Mouse (Mus musculus) left cerebral cortex, postnatal 10 days (tissue): ENCODE measurements around the gene Phactr1. TPM values are rescaled to one million over a fixed set of nuclear protein-coding genes. Genes with fewer than 3 reads are reported as not detected.
"Not testable (repeated sequence)": the region's sequence is repeated elsewhere in the genome, so short reads cannot be mapped to it uniquely, and the experiment has no call there.

Experiments used
- DNase-seq, 2 experiments: peaks; one replicate each; pipeline ENCODE4 v3.0.0; 2021 to 2022; ENCODE audit warnings: low spot score in 2 of 2, mixed read lengths in 1 of 2; ENCODE audit errors: extremely low spot score in 1 of 2
- intact Hi-C: fragments of 180-260 bp; cut with DNase I; formaldehyde crosslinking; loops from one replicate; pipeline ENCODE4 v1.15.1; 2025
- total RNA-seq, 2 experiments: library from RNA; stranded (reverse); gene quantifications; 2 replicates each; pipeline ENCODE4 v1.2.3; 2021

The Phactr1 gene
- total RNA-seq, 2 experiments from 2014 or later: 384 to 390 TPM

DNA sequence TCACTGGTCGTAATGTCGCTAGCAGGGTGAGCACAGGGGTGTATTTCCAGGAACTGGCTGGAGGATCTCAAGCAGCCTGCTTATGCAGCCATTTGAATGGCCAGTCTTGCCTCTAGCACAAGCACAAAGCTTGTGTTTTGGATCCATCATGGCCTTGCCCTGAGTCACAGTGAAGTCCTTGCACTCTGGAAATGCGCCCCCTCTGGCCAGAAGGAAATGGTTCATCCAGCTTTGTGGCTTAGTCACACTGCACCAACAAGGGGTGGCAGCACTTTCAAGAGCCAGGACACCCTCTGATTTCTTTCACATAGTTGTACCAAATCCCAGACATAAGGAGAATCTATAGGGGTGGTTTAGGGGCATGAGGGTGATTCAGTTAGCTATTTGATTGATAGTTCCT is 222.4 kb downstream of the Phactr1 start:
- intact Hi-C loops: no loop called here
- peak in 1 of 2 experiments; percentile 33 for DNase-seq

DNA sequence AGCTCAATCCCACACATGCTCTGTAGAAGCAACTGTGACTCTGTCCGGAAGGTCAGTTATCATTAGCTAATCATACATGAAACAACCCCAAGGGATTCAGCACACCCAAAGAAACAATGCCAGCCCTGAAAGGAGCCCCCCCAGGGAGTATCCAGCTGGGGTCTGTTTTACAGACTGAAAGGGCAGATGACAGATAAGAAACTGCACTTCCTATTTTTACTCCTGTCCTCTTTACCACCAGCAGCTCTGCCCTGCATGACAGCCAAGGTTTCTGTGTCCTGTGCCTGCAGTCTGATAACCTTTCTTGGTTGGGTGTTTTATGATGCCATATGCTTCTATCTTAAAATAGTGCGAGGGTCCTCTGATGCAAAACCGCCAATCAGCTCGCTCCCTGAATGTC is 225.4 kb downstream of the Phactr1 start:
- no peak for DNase-seq
- intact Hi-C loops: no loop called here

DNA sequence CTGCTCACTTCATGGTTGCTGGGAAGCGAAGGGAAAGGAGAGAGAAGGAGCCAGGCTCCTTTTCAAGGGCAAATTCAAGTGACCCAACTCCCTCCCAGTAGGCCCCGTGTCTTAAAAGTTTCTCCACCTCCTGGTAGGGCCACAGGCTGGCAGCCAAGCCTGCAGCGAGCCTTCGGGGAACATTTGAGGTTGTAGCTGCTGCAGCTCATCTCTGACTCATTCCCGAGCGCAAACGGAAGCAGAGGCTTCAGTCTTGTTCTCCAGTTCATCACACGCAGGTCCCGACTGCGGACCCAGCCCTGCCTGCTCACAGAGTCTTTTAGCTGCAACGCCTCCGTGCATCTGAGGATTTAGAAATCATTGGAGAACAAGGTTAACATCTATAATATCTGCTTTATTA is 226.6 kb downstream of the Phactr1 start:
- no peak for DNase-seq

DNA sequence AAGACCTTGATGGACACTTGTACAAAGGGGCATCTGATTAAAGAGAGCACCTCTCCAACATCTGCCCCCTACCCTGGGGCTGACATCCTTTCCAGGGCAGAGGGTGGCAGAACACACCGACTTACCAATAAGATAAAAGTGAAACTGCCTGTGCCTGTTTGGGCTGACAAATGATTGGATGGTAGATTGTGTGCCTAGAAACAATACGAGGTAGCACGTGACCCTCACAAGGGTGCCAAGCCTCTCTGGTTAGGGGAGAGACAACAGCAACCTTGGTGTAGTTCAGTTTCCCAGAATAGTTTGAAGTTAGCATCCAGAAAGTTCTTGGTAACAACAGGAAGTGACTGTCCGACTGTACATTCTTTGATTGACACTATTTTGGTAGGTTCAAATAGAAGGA is 234.7 kb downstream of the Phactr1 start:
- DNase-seq: no peak
- intact Hi-C loops: loop anchor here (10.0 kb wide), 1 partner anchor 80 kb away; no protein-coding TSS in a partner anchor

More for the DNA sequence above, 226.6 kb downstream of the Phactr1 start:
- intact Hi-C loops: no loop called here

DNA sequence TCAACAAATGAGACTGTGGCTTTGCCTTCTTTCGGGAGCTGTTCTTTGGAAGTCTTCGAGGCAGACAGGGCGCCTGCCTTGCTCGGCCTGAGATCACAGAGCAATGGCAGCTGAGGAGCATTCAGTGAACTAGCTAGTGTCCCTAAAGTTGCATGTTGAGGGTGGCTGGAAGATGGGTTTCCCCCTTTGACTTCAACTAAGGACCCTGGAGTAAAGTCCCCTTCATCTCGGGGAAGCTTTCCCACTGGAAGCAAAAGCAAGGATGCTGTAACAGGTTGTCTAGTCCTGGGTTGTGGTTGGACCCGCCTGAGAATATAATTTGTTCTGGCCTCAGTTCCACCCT is 235.4 kb downstream of the Phactr1 start:
- DNase-seq: no peak
- intact Hi-C loops: loop anchor here (10.0 kb wide), 1 partner anchor 79 kb away; no protein-coding TSS in a partner anchor

DNA sequence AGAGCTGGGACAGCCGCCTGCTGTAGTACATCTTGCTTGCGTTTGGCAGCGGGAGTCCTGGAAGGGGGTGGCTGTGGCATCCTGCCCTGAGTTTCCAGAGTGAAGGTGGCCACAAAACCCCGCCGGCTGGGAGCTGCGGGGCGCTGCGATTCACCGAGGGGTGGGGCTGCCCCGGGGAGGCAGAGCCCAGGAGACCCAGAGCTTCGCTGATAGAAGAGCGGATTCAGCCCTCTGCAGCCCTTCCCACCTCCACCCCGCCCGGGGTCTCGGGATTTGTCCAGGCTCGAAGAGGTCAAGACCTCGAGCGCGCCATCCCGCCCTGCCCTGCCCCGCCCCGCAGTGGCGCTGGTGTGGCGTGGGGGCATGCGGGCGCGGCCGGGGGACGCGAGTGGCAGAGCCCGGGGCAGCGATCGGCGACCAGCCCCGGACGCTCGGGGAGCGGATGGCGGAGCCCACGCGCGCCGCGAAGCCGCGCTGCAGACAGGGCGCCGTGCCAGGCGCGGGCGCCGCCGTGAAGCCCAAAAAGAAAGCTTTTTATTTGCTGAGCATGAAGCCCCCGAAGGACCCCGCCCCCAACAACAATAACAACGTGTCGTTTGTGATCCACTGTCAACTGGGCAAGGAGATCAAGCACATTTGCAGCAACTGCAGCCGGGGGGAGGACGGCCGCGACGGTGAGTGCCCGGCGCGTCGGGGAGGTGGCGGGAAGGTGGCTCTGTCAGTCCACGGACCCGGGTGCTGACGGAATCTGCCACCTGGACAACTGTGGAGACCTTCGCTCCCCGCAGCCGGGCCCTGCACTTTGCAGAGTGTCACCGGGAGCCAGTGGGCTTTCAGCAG is 236.0 kb downstream of the Phactr1 start:
- intact Hi-C loops: loop anchor here (10.0 kb wide), 1 partner anchor 78 kb away; no protein-coding TSS in a partner anchor
- peak; percentile 59 to 76 for DNase-seq

GRCm38 (mm10) chr13:42917251-42917650 is 236.8 kb downstream of the Phactr1 start:
- DNase-seq: peak; percentile 49 to 66
- intact Hi-C loops: loop anchor here (10.0 kb wide), 1 partner anchor 78 kb away; no protein-coding TSS in a partner anchor

DNA sequence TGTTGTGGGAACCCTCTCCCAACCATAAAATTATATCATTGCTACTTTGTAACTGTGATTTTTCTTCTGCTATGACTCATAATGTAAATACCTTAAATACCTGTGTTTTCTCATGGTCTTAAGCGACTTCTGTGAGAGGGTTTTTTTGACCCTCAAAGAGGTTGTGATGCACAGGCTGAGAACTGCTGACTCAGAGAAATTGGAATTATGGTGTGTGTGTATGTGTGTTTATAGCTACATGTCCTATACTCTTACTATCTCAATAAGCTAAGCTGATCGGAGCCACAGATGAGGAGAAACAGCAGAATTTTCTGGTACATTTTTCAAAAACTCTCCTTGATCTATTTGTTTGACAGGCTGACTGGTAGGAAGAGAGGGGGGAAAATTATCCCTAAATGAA is 239.6 kb downstream of the Phactr1 start:
- no peak for DNase-seq
- intact Hi-C loops: no loop called here

GRCm38 (mm10) chr13:42921769-42922450 is 241.5 kb downstream of the Phactr1 start:
- DNase-seq: no peak
- intact Hi-C loops: no loop called here

DNA sequence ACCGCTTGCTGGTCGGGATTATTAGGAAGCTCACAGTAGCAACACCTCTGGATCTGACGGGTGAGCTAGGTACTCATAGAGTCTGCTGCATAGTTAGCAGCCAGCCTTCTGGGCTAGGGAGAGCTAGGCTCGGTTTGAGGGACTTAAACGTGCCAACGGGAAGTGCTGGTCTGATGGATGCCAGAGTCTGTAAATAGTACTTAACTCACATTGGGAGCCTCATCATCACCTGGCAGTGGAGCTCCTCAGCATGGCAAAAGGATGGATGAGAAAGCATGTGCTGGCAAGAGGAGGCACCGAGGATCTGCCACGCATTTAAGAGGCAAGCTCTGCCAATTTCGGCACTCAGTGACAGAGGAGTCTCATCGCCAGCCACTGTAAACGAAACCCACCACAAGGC is 247.4 kb downstream of the Phactr1 start:
- intact Hi-C loops: no loop called here
- DNase-seq: no peak

GRCm38 (mm10) chr13:42929529-42930235 is 249.3 kb downstream of the Phactr1 start:
- intact Hi-C loops: no loop called here
- no peak for DNase-seq

DNA sequence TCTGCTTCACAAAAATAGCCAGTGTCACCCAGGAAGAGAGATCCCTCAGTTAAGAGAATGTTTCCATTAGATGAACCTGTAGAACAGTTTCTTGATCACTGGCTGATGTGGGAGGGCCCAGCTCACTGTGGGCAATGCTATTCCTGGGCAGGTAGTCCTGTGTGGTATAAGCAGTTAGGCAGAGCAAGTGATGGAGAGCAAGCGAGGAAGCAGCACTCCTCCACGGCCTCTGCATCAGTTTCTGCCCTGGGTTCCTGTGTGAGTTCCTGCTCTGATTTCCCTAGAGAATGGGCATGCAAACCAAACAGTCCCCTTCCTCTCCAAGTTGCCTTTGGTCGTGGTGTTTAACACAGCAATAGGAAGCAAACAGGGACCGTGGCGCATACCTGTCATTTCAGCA is 251.6 kb downstream of the Phactr1 start:
- no peak for DNase-seq
- intact Hi-C loops: no loop called here

- intact Hi-C loops: no loop called here
- DNase-seq: no peak
These were observed 254.2 kb downstream of the Phactr1 start for GRCm38 (mm10) chr13:42934538-42935126.

GRCm38 (mm10) chr13:42937871-42938270 is 257.4 kb downstream of the Phactr1 start:
- intact Hi-C loops: no loop called here
- no peak for DNase-seq

- DNase-seq: no peak
- intact Hi-C loops: no loop called here
These were observed 257.9 kb downstream of the Phactr1 start for GRCm38 (mm10) chr13:42938346-42938745.

DNA sequence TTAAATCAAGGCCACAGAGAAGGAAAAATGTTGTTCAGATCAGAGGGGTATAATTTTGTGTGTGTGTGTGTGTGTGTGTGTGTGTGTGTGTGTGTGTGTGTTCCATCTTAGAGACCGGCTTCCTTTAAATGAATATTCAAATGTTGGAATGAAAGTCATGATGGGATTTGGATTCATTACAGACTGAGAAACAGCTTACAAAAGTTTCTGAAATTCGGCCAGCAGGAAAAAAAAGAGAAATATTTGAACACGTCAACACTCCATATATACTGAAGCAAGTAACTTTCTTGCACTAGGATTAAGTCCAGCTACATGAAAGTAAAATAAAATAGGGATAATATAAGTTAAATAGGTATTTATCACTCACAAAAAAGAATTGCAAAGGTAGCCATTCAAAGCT is 259.8 kb downstream of the Phactr1 start:
- peak in 1 of 2 experiments; percentile 46 for DNase-seq
- intact Hi-C loops: no loop called here

DNA sequence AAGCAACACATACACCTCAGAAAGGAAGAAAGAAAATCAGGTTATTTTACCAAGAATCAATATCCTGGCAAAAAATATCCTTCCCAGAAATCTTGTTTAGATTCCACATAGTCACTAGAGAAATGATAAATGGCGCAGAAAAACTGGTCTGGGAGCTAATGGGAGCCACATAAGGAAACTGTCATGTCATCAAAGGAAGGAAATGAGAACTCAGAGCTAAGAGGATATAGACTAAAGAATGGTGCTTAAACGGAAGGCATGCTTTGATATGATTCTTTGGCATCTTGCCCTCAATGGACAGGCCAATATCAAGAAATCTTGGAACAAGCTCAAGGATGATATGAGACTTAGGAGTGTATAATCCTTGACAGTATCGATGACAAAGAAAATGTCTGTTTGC is 263.7 kb downstream of the Phactr1 start:
- intact Hi-C loops: no loop called here
- no peak for DNase-seq

- DNase-seq, intact Hi-C loops: not testable (repeated sequence)
These were observed 264.8 kb downstream of the Phactr1 start for GRCm38 (mm10) chr13:42945201-42945600.

GRCm38 (mm10) chr13:42948717-42949265 is 268.4 kb downstream of the Phactr1 start:
- DNase-seq: no peak

More at GRCm38 (mm10) chr13:42948717-42949265, 268.4 kb downstream of the Phactr1 start:
- intact Hi-C loops: no loop called here
